Mouse (Mus musculus) MEL (cell line): Measurements from ENCODE around the gene Gast. TPM values are rescaled to one million over a fixed set of nuclear protein-coding genes. Genes with fewer than 3 reads are reported as not detected.

ENCODE experiments used
- DNase-seq: peaks from one replicate; pipeline ENCODE4 v3.0.0; 2011; ENCODE audit warnings: low read depth, low spot score
- H3K27ac ChIP-seq: 2 replicates; pipeline ENCODE4 v1.5.1; 2012; ENCODE audit warnings: low read depth, mild to moderate bottlenecking, control low read depth, low read length, moderate library complexity; ENCODE audit not compliant: control insufficient read depth
- H3K27me3 ChIP-seq, 2 experiments: fragments of 150-350 bp in 1 of 2; sonication (generic) in 1 of 2; 2 replicates each; pipeline ENCODE4 v1.6.1; 2012; ENCODE audit warnings: low read length in 2 of 2, mild to moderate bottlenecking in 2 of 2, improper control_type of control experiment in 1 of 2, moderate library complexity in 1 of 2; ENCODE audit not compliant: insufficient read depth in 2 of 2, control insufficient read depth in 1 of 2
- H3K36me3 ChIP-seq, 2 experiments: 2 replicates each; pipeline ENCODE4 v1.6.1; 2012 to 2014; ENCODE audit warnings: low read length in 2 of 2, improper control_type of control experiment in 1 of 2, inconsistent platforms in 1 of 2, mild to moderate bottlenecking in 1 of 2; ENCODE audit not compliant: insufficient read depth in 2 of 2, control insufficient read depth in 1 of 2
- H3K4me1 ChIP-seq, 2 experiments: fragments of 150-350 bp in 1 of 2; sonication (generic) in 1 of 2; 2 replicates each; pipeline ENCODE4 v1.6.1; 2012; ENCODE audit warnings: low read length in 2 of 2, improper control_type of control experiment in 1 of 2, mild to moderate bottlenecking in 1 of 2; ENCODE audit not compliant: insufficient read depth in 2 of 2, control insufficient read depth in 1 of 2
- H3K4me3 ChIP-seq, 2 experiments: fragments of 150-350 bp in 1 of 2; sonication (generic) in 1 of 2; 2 replicates each; pipeline ENCODE4 v1.5.1; 2012; ENCODE audit warnings: low read depth in 2 of 2, low read length in 2 of 2, mild to moderate bottlenecking in 2 of 2, moderate library complexity in 2 of 2, control low read depth in 1 of 2, improper control_type of control experiment in 1 of 2; ENCODE audit not compliant: control insufficient read depth in 1 of 2, insufficient read depth in 1 of 2
- H3K79me2 ChIP-seq: 2 replicates; pipeline ENCODE4 v1.6.1; 2012; ENCODE audit warnings: mild to moderate bottlenecking, low read length, moderate library complexity; ENCODE audit not compliant: control insufficient read depth, poor library complexity, insufficient read depth
- H3K9ac ChIP-seq: 2 replicates; pipeline ENCODE4 v1.6.1; 2012; ENCODE audit warnings: low read depth, mild to moderate bottlenecking, control low read depth, low read length, moderate library complexity; ENCODE audit not compliant: control insufficient read depth, poor library complexity, severe bottlenecking
- H3K9me3 ChIP-seq: fragments of 150-350 bp; sonication (generic); replicated peaks from 2 replicates; pipeline ENCODE4 v1.6.1; 2012; ENCODE audit warnings: mild to moderate bottlenecking, low read length, improper control_type of control experiment, moderate library complexity; ENCODE audit not compliant: insufficient read depth
- CTCF ChIP-seq, 3 experiments: IDR thresholded peaks in 2 of 3; conservative IDR thresholded peaks in 1 of 3; 2 replicates each; pipeline ENCODE4 v1.5.1; 2011 to 2012; ENCODE audit warnings: low read length in 3 of 3, low read depth in 2 of 3, mild to moderate bottlenecking in 2 of 3, improper control_type of control experiment in 1 of 3, inconsistent platforms in 1 of 3, mixed read lengths in 1 of 3, moderate library complexity in 1 of 3; ENCODE audit not compliant: control insufficient read depth in 1 of 3, insufficient read depth in 1 of 3, poor library complexity in 1 of 3, severe bottlenecking in 1 of 3
- EP300 ChIP-seq, 2 experiments: IDR thresholded peaks; 2 replicates each; pipeline ENCODE4 v1.6.1; 2011; ENCODE audit warnings: improper control_type of control experiment in 2 of 2, low read length in 2 of 2, low read depth in 1 of 2, mild to moderate bottlenecking in 1 of 2
- GATA1 ChIP-seq: IDR thresholded peaks from 2 replicates; pipeline ENCODE4 v1.6.1; 2011; ENCODE audit warnings: low read depth, low read length, improper control_type of control experiment
- MAFK ChIP-seq: IDR thresholded peaks from 2 replicates; pipeline ENCODE4 v1.6.1; 2011; ENCODE audit warnings: low read depth, mild to moderate bottlenecking, low read length, improper control_type of control experiment, borderline replicate concordance
- MAX ChIP-seq: IDR thresholded peaks from 2 replicates; pipeline ENCODE4 v1.6.1; 2011; ENCODE audit warnings: low read length, improper control_type of control experiment
- MAZ ChIP-seq: IDR thresholded peaks from 2 replicates; pipeline ENCODE4 v1.6.1; 2012; ENCODE audit warnings: low read depth, mild to moderate bottlenecking, inconsistent platforms, low read length, improper control_type of control experiment
- MEF2A ChIP-seq: IDR thresholded peaks from 2 replicates; pipeline ENCODE4 v1.6.1; 2014; ENCODE audit warnings: low read depth, mild to moderate bottlenecking, inconsistent platforms, low read length, improper control_type of control experiment; ENCODE audit not compliant: poor library complexity, insufficient replicate concordance, severe bottlenecking; ENCODE audit errors: extremely low read depth
- MXI1 ChIP-seq: IDR thresholded peaks from 2 replicates; pipeline ENCODE4 v1.6.1; 2011; ENCODE audit warnings: mild to moderate bottlenecking, low read depth, low read length, improper control_type of control experiment
- NELFE ChIP-seq: IDR thresholded peaks from 2 replicates; pipeline ENCODE4 v1.6.1; 2011; ENCODE audit warnings: low read depth, low read length, improper control_type of control experiment
- NRF1 ChIP-seq: IDR thresholded peaks from 2 replicates; pipeline ENCODE4 v1.6.1; 2014; ENCODE audit warnings: low read depth, mild to moderate bottlenecking, inconsistent platforms, low read length, improper control_type of control experiment, moderate library complexity; ENCODE audit not compliant: poor library complexity, insufficient read depth, severe bottlenecking
- RAD21 ChIP-seq: IDR thresholded peaks from 2 replicates; pipeline ENCODE4 v1.6.1; 2011; ENCODE audit warnings: mild to moderate bottlenecking, low read depth, low read length, improper control_type of control experiment
- SIN3A ChIP-seq: IDR thresholded peaks from 2 replicates; pipeline ENCODE4 v1.6.1; 2012; ENCODE audit warnings: low read length, improper control_type of control experiment, inconsistent platforms
- SMC3 ChIP-seq: IDR thresholded peaks from 2 replicates; pipeline ENCODE4 v1.6.1; 2011; ENCODE audit warnings: low read depth, low read length, improper control_type of control experiment
- TAL1 ChIP-seq: IDR thresholded peaks from 2 replicates; pipeline ENCODE4 v1.6.1; 2012; ENCODE audit warnings: mild to moderate bottlenecking, inconsistent platforms, low read length, moderate library complexity, mixed read lengths
- TBP ChIP-seq: IDR thresholded peaks from 2 replicates; pipeline ENCODE4 v1.8.0; 2011; ENCODE audit warnings: low read depth, low read length, improper control_type of control experiment
- TCF12 ChIP-seq: IDR thresholded peaks from 2 replicates; pipeline ENCODE4 v1.6.1; 2014; ENCODE audit warnings: low read depth, mild to moderate bottlenecking, inconsistent platforms, low read length, improper control_type of control experiment, moderate library complexity
- USF2 ChIP-seq, 2 experiments: IDR thresholded peaks; 2 replicates each; pipeline ENCODE4 v1.6.1; 2011 to 2012; ENCODE audit warnings: improper control_type of control experiment in 2 of 2, low read length in 2 of 2, borderline replicate concordance in 1 of 2, inconsistent platforms in 1 of 2, low read depth in 1 of 2, mild to moderate bottlenecking in 1 of 2; ENCODE audit not compliant: insufficient read depth in 1 of 2
- ZC3H11A ChIP-seq: IDR thresholded peaks from 2 replicates; pipeline ENCODE4 v1.6.1; 2012; ENCODE audit warnings: low read depth, mild to moderate bottlenecking, inconsistent platforms, low read length, improper control_type of control experiment
- polyA plus RNA-seq, 2 experiments: library from polyadenylated mRNA; stranded (reverse) in 1 of 2; unstranded in 1 of 2; fragments of >175 nt in 1 of 2; fragments of >200 nt in 1 of 2; gene quantifications; 2 replicates each; pipeline versions ENCODE4 v1.2.1 to v1.2.4; 2012; ENCODE audit warnings: low replicate concordance in 2 of 2, low read depth in 1 of 2; ENCODE audit not compliant: insufficient read length in 2 of 2, insufficient read depth in 1 of 2, missing spikeins in 1 of 2
- total RNA-seq: library from RNA; depleted of rRNA; stranded (reverse); fragments of 300-350 nt; gene quantifications from 2 replicates; pipeline ENCODE4 v1.2.3, GENCODE M21; 2012

Gast gene
- total and polyA plus RNA-seq, 3 experiments = not detected

DNA sequence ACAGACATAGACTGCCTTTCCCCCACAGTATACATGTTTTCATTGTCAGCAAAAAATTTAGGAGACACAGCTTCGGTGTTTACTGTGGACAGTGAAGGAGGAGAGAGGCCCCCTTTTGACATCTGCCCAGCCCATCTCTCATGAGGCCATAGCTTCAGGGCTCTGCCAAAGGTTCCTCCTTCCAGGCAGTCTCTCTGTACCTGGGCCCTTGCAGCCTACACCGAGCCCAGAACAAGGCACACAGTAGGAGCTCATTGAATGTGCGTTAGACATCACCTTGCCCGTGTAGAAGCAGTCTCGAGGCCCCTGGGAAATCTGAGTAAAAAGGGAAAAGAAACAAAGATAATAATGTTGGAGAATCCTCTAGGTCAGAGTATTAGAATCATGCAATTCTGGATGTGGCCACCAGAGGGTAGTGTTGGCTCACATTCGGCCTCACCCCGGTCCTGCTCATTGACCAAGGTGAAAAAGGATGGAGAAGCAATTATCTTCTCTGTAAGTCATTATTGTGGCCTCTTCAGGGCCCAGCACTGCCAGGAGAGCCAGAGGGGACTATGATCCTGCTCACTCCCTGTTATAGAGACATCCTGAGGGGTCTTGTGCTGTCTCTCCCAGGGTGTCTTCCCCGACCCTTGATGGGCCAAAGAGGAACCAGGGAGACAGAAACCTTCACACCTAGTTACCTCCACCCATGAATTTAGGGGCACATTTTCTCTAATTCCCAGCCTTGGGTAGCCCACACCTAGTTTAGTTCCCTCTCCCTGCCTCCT lies 28.2 kb downstream of the Gast start:
- no peak for TF ChIP-seq GATA1
- TF ChIP-seq NELFE = no peak
- no peak for TF ChIP-seq MXI1
- TF ChIP-seq EP300 (IDR thresholded peaks at IDR 0.05; ENCODE audit: low read depth in 1 of 2, low read length in 2 of 2) = no peak
- TF ChIP-seq SMC3 = peak; percentile 92
- TF ChIP-seq SIN3A = peak; percentile 56; the same call in 1 of the 2 replicates
- no peak for TF ChIP-seq MAFK
- peak; percentile 33; the same call in 1 of the 2 replicates for TF ChIP-seq TBP
- TF ChIP-seq NRF1 = no peak
- peak; percentile 93 for TF ChIP-seq ZC3H11A
- TF ChIP-seq RAD21 = peak; percentile 100
- TF ChIP-seq TAL1 = no peak
- no peak for TF ChIP-seq TCF12
- TF ChIP-seq MAZ = 0 out of 2 replicates have a peak, but pooled peaks have one; percentile 11
- no peak for TF ChIP-seq MAX
- peak; percentile 93 to 99 (median 94) for TF ChIP-seq CTCF (IDR thresholded peaks at IDR 0.05 in 2 of 3, conservative IDR thresholded peaks at IDR 0.05 in 1 of 3; ENCODE audit: control insufficient read depth in 1 of 3, insufficient read depth in 1 of 3, low read depth in 2 of 3, low read length in 3 of 3, poor library complexity in 1 of 3, severe bottlenecking in 1 of 3)
- no peak for TF ChIP-seq USF2 (IDR thresholded peaks at IDR 0.05; ENCODE audit: borderline replicate concordance in 1 of 2, insufficient read depth in 1 of 2, low read depth in 1 of 2, low read length in 2 of 2)
- Histone ChIP-seq H3K4me3 (no peak overlapping the region), H3K27ac (no peak overlapping the region), H3K9me3 (no peaks in the 10 kb centered on the region), H3K9ac (no peak overlapping the region), H3K79me2 (no peaks in the 10 kb centered on the region), H3K4me1 (no peaks in the 10 kb centered on the region), H3K27me3 (peaks cover 0 to 1% of the 10 kb centered on the region in 2 experiments; a peak in 2 of 4 replicates), H3K36me3 (no peaks in the 10 kb centered on the region)
- DNase-seq = peak; percentile 82

DNA sequence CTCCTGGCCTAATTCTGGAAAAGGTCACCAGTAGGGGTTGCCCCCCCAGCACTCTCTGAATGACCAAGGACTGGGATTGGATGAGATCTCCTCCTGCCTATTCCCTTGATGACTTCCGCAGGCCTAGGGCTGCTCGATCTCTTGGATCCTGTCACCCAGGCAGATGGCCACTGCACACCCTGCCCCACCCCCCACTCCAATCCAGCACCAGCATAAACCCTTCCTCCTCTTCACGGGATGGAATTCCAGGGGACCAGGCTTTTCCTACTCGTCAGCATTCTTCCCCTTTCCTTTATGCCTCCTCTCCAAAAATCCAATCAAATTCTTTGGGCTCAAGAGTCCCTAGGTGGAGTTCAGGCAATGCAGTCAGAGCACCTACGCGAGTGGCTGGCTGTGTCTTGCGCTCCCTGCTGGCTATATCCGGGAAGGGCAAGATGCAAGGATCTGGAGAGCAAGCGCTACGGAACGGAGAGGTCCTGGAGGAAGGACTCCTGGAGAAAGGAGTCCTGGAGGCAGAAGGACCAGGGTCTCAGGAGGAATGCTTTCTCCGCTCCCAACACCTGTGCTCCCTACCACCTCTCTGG lies 28.9 kb downstream of the Gast start:
- Histone ChIP-seq H3K9me3 (no peaks in the 10 kb centered on the region), H3K4me3 (no peak overlapping the region), H3K27ac (no peak overlapping the region), H3K27me3 (peaks cover 0 to 1% of the 10 kb centered on the region in 2 experiments; a peak in 2 of 4 replicates), H3K36me3 (no peaks in the 10 kb centered on the region), H3K9ac (no peak overlapping the region)
- peak; percentile 75 for DNase-seq
- TF ChIP-seq MEF2A (no peak), CTCF (IDR thresholded peaks at IDR 0.05 in 2 of 3, conservative IDR thresholded peaks at IDR 0.05 in 1 of 3; ENCODE audit: control insufficient read depth in 1 of 3, insufficient read depth in 1 of 3, low read depth in 2 of 3, low read length in 3 of 3, poor library complexity in 1 of 3, severe bottlenecking in 1 of 3) (peak; percentile 75 to 88 (median 81)), RAD21 (peak; percentile 4), SMC3 (peak; percentile 50)
- TF ChIP-seq, all 39 proteins: peak for 3
- no peaks in the 10 kb centered on the region for H3K79me2 ChIP-seq
- H3K4me1 ChIP-seq = no peaks in the 10 kb centered on the region
